Mouse (Mus musculus) frontal cortex, postnatal 25 days (tissue): ENCODE measurements around the gene Ptgdr2.
A peak's percentile ranks its signal among the peaks of the same experiment; 100 is the strongest.

Source experiments
- DNase-seq, 2 experiments: peaks; one replicate each; pipeline ENCODE4 v3.0.0; 2022; ENCODE audit warnings: low spot score in 2 of 2

The Ptgdr2 gene

DNA sequence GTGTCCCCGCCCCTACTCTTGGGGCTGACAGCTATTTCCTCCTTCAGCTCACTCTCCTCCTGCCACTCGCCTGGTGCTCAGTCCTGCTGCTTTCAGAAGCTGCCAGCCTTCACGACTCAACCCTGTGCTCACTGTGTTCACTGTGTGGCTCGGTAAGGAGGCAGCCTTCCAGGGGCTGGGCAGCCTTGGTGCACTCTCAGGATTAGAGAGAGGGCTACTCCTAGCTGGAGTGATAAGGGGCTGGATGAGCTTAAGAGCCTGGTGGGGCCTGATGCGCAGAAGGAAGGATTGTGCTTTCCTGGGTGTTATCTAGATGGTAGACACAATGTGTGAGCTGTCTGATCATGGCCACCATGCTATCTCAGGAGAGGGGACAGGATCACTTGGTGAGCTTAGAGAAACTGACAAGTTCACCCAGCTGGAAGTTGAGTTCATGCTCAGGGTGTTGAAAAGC, at the start of gene Ptgdr2:
Gene Ptgdr2 (plus strand): TSS at position 51 of the 454 bp plus-strand sequence.
- DNase-seq = no peak

DNA sequence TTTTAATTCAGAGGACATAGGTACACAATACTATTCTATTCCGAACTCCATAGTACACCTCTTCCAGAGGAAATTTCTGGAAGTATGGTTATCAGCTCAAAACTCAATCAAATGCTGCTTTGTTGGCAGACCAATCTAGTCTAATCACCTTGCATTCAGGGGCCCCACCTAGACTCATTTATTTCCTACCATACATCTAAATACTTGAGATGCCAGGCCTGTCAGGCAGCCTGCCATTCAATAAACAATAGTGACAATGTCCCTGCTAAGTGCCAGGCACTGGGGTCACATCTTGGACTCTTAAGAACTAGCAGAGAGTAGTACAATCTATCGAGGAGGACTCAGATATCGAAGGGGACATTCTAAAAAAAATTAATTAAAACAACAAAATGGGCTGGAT, 44.8 kb upstream of the Ptgdr2 start:
- DNase-seq = no peak

DNA sequence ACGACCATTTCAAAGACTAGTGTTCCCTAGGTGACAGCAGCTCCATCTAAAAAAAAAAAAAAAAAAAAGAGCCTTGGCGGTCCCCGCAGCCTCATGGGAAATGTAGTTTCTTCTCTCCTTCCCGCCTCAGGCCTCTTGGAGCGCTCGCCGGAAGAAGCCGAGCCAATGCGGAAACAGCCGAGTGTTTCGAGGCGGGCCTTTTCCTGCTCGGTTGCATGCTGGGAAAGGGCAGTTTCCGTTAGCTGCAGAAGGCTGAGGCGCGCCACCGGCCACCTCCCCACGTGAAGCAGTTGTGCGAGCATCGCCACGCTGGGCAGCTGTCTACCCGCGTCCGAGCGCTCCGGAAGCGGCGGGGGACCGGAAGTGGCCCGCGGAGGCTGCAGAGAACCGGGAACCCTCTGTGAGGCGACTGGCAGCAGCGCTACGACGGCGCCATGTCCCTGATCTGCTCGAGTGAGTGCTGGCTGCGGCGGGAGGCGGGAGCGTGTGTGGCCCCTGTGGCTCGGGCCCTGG, 41.9 kb upstream of the Ptgdr2 start, which contains the start of gene Prpf19:
Gene Prpf19 (plus strand): TSS at position 216 of the 513 bp plus-strand sequence.
- peak; percentile 98 to 99 for DNase-seq

DNA sequence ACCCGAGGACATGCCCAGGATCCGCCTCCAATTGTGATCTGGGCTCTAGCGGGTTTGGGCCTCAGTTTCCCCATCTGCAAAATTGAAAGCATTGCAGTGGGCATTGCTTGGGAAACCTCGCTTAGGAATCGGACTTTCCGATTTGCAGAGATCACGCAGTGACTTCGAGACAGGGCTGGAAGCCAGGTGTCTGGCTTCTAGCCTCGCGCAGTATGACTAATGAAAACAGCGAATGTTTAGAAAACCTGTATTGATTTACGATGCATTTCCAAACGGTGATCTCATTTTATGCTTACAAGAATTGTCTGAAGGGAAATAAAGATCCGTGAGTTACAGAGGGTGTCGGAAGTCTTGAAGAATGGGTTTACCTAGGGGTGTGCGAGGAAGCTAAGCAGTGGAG, 41.3 kb upstream of the Ptgdr2 start:
- no peak for DNase-seq

DNA sequence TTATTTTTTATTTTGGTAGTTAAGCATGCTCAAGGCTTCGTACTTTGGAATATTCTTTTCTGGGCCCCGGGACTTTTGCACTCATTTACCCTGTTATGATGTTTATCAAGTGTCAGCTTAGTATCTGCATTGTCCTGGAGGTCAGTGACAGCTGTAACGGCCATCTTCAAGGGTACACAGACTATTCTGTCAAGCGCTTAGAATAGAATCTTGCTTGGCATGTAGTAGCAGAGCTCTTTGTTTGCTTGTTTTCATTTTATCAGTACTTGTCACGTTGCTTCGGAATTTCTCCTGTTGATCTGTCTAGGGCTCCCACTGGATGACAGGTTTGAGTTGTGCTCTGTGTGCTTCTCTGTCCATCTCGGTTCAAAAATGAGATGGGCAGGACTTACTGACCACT, 40.1 kb upstream of the Ptgdr2 start:
- no peak for DNase-seq

DNA sequence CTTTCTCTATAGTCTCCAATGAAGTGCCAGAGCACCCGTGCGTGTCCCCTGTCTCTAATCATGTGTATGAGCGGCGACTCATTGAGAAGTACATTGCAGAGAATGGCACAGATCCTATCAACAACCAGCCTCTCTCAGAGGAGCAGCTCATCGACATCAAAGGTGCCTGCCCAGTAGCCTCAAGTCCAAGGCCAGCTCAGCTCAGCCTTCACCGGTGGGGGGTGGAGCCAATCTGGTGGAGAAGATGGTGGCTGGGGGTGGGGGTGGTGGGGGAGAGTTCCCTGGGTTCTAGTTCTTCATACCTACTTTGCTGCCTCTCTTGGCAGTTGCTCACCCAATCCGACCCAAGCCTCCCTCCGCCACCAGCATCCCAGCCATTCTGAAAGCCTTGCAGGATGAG, 39.5 kb upstream of the Ptgdr2 start:
- no peak for DNase-seq

DNA sequence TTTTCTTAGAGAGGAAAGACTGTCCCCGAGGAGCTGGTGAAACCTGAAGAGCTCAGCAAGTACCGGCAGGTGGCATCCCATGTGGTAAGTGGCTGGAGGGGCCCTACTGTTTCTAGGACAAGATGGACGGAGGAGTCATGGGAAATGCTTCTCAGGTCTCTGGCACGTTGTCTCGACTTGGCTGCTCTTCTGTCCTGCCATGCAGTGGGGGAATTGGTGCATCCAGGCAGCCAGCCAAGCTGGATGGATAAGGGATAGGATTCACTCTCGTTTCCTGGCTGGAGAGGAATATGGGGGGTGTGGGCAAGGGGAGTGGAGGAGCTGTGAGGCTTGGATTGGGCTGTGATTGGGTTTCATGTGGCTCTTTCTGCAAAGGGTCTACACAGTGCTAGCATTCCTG, 36.6 kb upstream of the Ptgdr2 start:
- DNase-seq = no peak

DNA sequence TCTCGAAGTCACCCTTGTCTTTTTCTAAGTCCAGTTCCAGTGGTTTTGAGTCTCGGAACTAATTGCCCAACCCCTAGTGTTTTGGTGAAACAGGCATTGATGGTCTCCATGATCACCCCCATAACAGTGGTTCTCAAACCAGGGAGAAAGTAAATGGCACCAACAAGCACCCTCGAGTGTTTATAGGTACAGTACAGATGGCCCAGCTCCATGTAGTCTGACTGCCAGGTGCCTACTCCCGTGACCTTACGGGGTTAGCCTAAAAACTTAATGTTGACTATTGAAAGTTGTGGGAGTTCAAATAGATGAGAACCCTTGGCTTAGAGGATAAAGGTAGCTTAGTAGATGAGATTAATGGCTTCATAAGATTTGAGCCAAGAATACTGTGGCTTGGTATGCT, 35.9 kb upstream of the Ptgdr2 start:
- DNase-seq = no peak

DNA sequence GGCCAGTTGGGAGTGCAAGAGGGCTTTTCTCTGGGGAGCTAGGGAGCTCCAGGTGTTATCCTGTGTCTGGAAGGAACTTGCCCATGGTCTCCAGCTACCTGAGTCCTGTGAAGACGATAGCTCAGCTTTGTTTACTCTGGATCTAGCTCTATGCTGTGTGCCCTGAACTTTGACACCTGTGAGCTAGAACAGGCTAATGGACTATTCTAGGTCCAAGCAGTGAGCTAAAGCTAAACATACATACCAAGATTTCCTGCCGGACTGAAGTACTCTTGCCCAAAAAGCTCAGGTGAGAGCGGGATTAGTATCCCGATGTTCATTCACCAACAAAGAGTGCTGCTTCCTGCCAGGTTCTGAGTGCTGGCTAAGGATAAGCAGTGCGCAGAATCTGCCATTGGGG, 32.4 kb upstream of the Ptgdr2 start:
- DNase-seq = no peak

DNA sequence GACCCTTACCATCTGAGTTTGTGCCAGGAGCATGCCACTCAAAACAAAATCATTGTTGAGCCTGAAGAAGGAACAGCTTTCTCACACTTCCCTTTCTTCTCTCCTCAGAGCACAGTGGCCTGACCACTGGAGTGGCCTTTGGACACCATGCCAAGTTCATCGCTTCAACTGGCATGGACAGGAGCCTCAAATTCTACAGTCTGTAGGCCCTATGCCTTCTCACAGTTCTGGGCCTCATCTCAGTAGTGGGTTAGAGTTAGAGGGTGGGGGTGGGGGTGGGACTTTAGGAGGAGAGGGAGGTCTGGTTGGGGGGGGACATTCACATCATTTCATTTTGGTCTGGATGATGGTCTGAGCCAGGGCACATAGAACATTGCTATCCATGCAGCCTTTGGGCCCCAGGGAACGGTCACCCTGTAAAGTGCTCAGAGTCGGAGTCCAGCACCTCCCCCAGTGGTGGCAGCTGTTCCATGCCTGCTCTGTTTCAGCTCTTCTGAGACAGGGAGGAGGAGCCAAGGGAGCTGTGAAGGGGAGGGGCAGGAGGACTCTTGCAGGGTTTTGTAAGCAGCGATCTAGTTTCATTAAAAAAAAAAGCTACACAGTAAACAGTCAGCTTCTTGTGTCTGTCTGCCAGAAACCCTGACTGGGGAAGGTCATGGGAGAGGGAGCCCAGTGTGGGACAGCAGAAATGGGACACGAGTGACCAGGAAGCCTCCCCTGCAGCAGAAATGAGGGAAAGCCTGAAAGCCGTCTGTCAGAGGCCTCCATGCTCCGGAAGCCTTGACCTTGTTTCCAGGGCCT, 31.8 kb upstream of the Ptgdr2 start:
- DNase-seq = peak in 1 of 2 experiments; percentile 38

DNA sequence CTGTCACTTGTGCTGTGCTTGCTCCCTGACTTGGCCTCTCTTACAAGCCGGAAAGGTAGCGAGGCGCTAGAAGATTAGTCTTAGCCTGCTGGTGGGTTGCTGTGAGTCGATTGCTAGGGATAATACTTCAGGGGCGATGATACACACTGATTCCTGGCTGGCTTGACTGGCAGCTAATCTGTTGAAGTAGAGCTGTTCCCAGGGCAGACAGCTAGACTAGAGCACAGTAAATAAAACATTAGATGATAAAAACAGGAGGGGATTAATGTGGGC, 31.3 kb upstream of the Ptgdr2 start:
- no peak for DNase-seq

DNA sequence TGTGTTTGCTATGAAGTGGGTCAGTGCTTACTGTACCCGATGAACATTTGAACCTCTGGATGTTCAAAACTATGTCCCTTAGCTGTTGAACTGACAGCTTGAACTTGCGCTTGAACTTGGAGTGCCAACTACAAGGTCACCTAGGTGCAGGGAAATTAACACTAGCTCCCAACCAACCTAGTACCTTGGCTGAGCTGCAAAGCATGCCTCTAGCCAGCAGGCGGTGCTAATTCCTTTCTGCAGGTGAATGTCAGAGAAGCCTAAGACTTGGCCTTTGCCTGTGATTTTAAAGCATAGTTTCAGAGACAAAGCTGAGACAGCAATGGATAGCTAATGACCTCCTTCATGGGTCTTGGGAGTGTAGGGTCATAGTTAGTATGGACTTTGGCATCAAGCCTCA, 29.1 kb upstream of the Ptgdr2 start:
- peak; percentile 42 to 46 for DNase-seq

DNA sequence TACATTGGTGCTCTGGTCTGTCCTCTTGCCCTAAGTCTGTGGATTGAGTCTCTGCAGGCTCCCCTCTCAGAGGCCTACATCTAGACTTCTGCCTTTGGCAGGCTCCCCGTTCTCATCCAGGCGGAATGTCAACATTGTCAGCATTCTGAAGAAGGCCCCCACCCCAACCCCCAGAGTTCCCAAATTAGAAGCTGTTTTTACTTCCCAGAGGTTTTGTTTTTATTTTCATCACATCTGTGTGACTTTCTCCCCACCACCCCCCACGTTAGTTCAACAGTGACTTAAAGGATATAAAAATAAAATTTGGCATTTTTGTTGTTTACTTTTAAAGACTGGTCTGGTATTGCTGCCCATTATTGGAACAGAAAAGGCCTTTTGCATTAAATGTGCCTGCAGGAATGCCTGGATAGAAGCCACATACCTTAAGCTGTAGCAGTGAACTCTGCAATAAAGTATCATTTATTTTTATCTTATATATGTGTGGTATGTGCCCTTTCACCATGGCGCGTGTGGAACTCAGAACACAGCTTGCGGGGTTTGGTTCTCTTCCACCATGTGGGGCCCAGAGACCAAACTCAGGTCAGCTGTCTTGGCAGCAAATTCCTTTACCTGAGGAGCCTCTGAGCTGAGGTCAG, 27.8 kb upstream of the Ptgdr2 start:
- no peak for DNase-seq

DNA sequence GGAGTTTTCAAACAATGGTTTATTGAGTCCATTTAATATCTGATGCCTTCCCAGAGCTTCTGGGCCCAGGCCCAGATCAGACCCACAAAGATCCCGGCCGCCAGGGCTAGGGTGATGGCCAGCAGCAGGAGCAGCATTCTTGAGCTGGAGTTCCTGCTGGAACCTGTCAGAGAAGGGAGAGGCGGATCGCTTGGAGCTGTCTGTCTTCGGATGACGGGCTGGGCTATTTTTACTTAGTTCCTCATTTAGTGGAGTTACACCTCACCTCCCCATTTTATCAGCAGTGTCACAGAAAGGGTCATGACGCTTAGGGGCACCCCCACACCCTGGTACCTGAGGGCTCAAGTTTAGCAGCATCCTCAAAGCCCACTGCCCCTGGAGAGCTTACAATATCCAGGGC, 22.7 kb upstream of the Ptgdr2 start:
- no peak for DNase-seq

DNA sequence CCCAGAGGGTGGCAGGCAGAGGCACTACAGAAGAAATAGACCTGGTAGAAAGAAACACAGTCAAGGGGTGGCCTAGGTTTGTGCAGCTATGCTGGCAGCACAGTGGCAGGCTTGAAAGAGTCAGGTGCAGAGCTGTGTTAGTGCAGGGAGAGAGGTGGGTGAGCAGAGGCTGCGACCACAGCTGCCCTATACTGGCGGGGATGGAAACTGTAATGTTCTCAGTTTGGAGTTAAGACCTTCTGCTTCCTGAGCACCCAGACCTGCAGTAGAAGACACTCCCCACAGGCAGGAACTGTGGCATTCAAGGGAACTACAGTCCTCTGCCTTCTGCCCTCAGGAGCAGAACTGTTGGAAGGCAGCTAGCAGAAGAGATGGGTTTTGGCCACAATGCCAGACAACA, 22.1 kb upstream of the Ptgdr2 start:
- DNase-seq = no peak

DNA sequence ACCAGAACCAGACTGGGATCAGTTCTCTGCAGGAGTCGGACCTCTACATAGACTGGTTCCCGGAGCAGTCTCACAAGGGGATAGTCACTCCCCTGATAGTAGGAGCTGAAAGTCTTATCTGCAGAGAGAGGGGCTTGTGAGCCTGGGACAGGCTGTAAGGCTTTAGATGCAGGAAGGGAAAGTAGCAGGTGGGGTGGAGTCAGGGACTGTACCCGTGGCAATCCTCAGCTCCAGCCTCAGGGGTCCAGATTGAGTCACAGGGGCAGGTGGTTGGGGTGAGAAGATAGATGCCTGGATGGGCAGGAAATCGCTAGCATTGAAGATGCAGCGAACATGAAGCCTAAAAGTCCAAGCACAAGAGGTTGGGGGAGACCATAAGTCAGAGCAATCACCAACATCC, 20.5 kb upstream of the Ptgdr2 start:
- DNase-seq = no peak

DNA sequence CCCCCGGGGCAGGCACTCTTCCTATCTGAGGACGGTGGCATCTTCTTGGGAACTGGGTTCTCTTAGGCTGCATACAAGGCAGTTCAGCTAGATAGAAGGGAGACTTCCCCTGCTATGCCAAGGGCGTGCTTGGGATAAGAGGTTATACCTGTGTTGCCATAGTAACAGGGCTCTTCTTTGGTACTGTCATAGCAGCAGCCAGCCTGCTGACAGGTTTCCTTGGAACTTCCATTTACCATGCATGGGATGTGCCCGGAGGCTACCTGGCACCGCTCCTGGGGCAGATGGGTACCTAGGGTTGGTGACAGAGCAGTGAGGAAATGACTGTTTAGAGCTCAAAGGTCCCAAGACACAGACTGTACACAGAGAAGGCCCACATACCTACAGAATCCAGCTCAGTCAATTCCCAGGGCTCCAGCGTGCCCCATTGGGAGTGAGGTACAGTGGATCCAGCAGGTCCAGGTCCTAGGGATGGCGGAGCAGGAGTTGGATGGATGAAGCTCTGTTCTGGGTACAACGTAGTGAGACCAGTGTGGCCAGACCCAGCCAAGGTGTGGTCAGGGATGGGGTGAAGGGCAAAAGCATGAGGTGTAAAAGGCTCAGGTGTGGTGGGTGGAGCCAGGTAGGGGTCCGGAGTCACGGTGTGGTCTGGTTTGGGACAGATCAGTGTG, 18.5 kb upstream of the Ptgdr2 start:
- DNase-seq = no peak

DNA sequence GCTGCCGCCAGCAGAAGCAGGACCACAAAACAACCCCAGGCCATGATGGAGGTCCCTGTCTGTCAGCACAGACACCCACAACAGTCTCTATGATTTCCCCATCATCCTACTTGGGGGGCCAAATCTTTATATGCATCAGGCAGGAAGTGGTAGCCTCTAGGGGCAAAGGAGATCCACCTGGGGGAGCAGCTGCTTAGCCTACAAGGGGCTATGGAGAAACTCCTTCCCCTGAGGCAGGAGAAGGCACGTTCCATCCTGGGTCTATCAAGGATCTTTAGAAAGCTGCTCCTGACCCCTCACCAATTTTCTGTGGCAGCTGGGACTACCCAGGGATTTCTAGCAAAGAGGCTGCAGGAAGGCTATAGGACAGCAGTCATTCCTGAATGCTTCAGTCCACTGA, 16.4 kb upstream of the Ptgdr2 start, which contains the start of gene Zp1:
Gene Zp1 (minus strand): TSS at position 101 of the 400 bp plus-strand sequence.
- no peak for DNase-seq

DNA sequence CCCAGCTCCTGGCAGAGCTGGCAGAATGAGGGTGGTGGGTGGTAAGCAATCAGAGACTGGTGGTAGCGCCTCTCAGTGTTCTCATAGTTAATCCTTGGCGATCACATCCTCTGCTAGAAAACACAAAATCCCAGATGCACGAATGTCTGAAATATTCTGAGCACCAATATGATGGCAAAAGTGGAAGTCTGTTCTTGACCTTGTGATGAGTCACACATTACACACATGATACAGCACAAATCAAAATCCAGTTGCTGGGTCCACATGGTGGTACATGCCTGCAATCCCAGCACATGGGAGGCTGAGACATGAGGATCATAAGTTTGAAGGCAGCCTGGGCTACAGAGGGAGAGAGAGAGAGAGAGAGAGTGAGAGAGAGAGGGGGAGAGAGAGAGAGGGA, 15.9 kb upstream of the Ptgdr2 start:
- DNase-seq = no peak

DNA sequence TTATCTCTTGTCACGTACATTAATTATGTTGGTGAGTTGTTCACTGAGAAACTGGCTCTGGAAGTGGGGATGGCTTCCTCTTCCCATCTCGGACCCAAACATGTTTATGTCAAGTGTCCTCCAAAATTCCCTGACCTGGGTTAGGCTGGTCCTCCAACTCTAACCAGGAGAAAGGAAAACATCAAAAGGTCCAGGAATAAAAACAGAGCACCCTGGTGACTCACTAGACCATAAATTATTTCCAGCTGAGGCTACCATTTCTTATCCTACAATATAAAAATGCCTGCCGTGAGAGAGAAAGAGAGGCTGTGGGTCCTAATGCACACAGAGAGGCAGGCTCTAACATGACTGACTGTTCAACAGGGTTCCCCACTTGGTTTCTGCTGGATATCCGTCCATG, 12.7 kb upstream of the Ptgdr2 start:
- DNase-seq = no peak

DNA sequence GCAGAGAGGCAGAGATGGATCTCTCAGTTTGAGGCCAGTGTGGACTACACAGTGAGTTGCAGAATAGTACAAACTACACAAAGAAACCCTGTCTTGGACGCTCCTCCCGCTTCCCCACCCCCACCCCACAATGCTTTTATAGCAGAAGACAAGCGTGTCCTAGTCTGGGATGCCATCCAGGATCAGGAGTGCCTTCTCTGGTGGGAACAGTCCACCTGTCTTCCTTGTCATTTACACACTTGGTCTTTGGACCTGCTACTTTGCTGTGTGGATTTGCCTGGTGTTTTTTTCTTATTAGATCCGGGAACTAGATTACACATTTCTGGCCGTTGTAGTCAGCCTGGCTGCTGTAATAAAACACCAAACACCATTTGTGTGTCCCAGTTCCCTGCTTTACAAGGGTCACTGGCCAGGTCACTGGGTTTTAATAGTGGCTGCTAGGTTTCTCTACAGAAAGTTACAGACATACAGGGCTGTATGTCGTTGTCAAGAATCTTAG, 10.8 kb upstream of the Ptgdr2 start:
- no peak for DNase-seq

DNA sequence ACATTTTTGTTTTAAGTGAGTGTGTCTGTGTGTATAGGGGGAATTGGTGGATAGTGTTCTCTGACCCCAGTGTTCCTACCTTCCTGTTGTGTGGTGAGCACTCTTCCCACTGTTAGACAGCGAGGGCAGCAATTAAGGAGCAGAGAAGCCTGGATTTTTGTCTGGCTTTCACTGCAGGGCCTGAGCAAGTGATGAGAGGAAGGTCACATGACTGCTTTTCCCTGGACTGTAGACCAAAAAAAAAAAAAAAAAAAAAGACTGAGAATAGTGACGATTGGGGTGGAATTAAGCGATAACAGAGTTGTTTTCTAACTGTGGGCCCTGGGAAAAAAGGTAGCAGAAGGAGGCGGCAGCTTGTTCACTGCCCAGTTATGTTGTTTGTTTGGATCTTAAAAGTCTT, 10.3 kb upstream of the Ptgdr2 start:
- no peak for DNase-seq

DNA sequence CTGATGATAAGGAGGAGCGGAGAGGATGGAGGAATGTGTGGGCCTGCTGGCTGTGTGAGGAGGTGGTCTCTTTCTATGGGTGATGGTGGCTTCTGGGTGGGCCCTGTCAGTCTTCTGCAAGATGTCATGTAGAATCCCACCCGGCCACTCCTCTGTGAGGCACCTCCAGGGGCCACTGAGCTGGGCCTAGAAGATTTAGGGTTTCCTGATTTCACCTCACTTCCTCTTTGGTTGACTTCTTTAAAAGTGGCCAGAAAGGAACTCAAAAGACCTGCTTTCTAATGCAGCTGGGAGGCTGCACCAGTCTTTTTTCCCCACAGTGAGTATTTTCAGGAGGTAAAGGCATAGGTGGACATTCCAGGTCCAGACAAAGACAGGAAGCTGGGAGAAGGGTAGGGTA, 6.3 kb upstream of the Ptgdr2 start:
- no peak for DNase-seq
